Mouse (Mus musculus) hindbrain, postnatal 0 days (tissue): ENCODE measurements around the gene E130114P18Rik. TPM values are rescaled to one million over a fixed set of nuclear protein-coding genes. Genes with fewer than 3 reads are reported as not detected.
A peak's percentile ranks its signal among the peaks of the same experiment; 100 is the strongest.

ENCODE experiments used
- ATAC-seq: fragments of 200-750 bp; cut with Nextera tagmentation; 2 replicates; pipeline ENCODE4 v1.8.0; 2017; ENCODE audit warnings: mild to moderate bottlenecking, moderate TSS enrichment, moderate library complexity
- DNase-seq: peaks from one replicate; pipeline ENCODE4 v3.0.0-alpha.2; 2015; ENCODE audit warnings: low spot score
- H3K27ac ChIP-seq: fragments of 300-500 bp; sonication (generic); 2 replicates; pipeline ENCODE4 v1.5.1; 2014; ENCODE audit warnings: mild to moderate bottlenecking
- H3K27me3 ChIP-seq: fragments of 300-500 bp; sonication (generic); 2 replicates; pipeline ENCODE4 v1.6.1; 2014; ENCODE audit warnings: low read length, mixed read lengths; ENCODE audit not compliant: insufficient read depth
- H3K36me3 ChIP-seq: fragments of 300-500 bp; sonication (generic); 2 replicates; pipeline ENCODE4 v1.6.1; 2014; ENCODE audit warnings: low read length, mixed read lengths; ENCODE audit not compliant: insufficient read depth
- H3K4me1 ChIP-seq: fragments of 300-500 bp; sonication (generic); 2 replicates; pipeline ENCODE4 v1.6.1; 2014; ENCODE audit warnings: antibody characterized with exemption, low read length, mixed read lengths; ENCODE audit not compliant: insufficient read depth
- H3K4me2 ChIP-seq: fragments of 300-500 bp; sonication (generic); 2 replicates; pipeline ENCODE4 v1.6.1; 2014; ENCODE audit warnings: low read depth, mild to moderate bottlenecking, low read length, moderate library complexity, mixed read lengths
- H3K4me3 ChIP-seq: fragments of 300-500 bp; sonication (generic); 2 replicates; pipeline ENCODE4 v1.5.1; 2014; ENCODE audit warnings: low read length
- H3K9ac ChIP-seq: fragments of 300-500 bp; sonication (generic); replicated peaks from 2 replicates; pipeline ENCODE4 v1.6.1; 2014; ENCODE audit warnings: mild to moderate bottlenecking, low read length, moderate library complexity, mixed read lengths
- H3K9me3 ChIP-seq: fragments of 300-500 bp; sonication (generic); 2 replicates; pipeline ENCODE4 v1.6.1; 2016; ENCODE audit warnings: low read length, mixed read lengths
- CTCF ChIP-seq: IDR thresholded peaks from 2 replicates; pipeline ENCODE4 v1.5.1; 2016; ENCODE audit warnings: antibody characterized with exemption, control low read depth, low read depth
- WGBS: fragments of 180-500 bp; shearing (Covaris S2); extraction: QIAGEN DNeasy Blood & Tissue Kit; methylation state at CpG from one replicate; pipeline ENCODE4 v1.1.7; 2014; 5-methylcytosine and 5-hydroxymethylcytosine counted together
- polyA plus RNA-seq: library from polyadenylated mRNA; unstranded; fragments of >200 nt; fragmentation: Nextera tagmentation; extraction: Ambion mirVana; gene quantifications from 2 replicates; pipeline ENCODE4 v1.2.1, GENCODE M21; 2015
- total RNA-seq: library from RNA; depleted of rRNA; stranded (reverse); fragments of >200 nt; gene quantifications from 2 replicates; pipeline ENCODE4 v1.2.3, GENCODE M21; 2014

Gene E130114P18Rik
- total and polyA plus RNA-seq, 2 experiments from 2014 or later: 22.3 to 31.6 TPM

- no peaks in the 10 kb centered on the region for H3K9me3 ChIP-seq
- H3K4me2 ChIP-seq: no peak overlapping the region
- H3K4me3 ChIP-seq: no peak overlapping the region
- H3K36me3 ChIP-seq: no peaks in the 10 kb centered on the region
- no peak for TF ChIP-seq CTCF
- 83% methylated on average over 3 of the region's 3 CpGs for WGBS
- no peak for ATAC-seq
- H3K27me3 ChIP-seq: no peaks in the 10 kb centered on the region
- no peak for DNase-seq
- peaks cover 25% of the 10 kb centered on the region for H3K4me1 ChIP-seq
- H3K27ac ChIP-seq: no peak overlapping the region
- no peak overlapping the region for H3K9ac ChIP-seq
Measured at GRCm38 (mm10) chr4:97615031-97615430, 162.8 kb downstream of the E130114P18Rik start.

GRCm38 (mm10) chr4:97611251-97611847 lies 166.5 kb downstream of the E130114P18Rik start:
- peak; percentile 77 for ATAC-seq
- H3K9me3 ChIP-seq: no peaks in the 10 kb centered on the region
- TF ChIP-seq CTCF: no peak
- no peaks in the 10 kb centered on the region for H3K36me3 ChIP-seq
- 38% methylated on average over 11 of the region's 11 CpGs for WGBS
- H3K27me3 ChIP-seq: no peaks in the 10 kb centered on the region
- H3K4me1 ChIP-seq: peaks cover 29% of the 10 kb centered on the region
- H3K27ac ChIP-seq: peak overlapping the region; percentile 74
- peak; percentile 85 for DNase-seq
- 0 out of 2 replicates have a peak overlapping the region, but pooled peaks have one; percentile 13 for H3K9ac ChIP-seq
- peak overlapping the region; percentile 8; the same call in 1 of the 2 replicates for H3K4me2 ChIP-seq
- H3K4me3 ChIP-seq: no peak overlapping the region

GRCm38 (mm10) chr4:97609831-97610727 lies 167.8 kb downstream of the E130114P18Rik start:
- Histone ChIP-seq H3K9me3 (no peaks in the 10 kb centered on the region), H3K4me1 (peaks cover 29% of the 10 kb centered on the region), H3K27me3 (no peaks in the 10 kb centered on the region), H3K4me3 (no peak overlapping the region), H3K36me3 (no peaks in the 10 kb centered on the region), H3K9ac (no peak overlapping the region), H3K4me2 (peak overlapping the region; percentile 25), H3K27ac (peak overlapping the region; percentile 74)
- peak; percentile 76 for DNase-seq
- WGBS: 21% methylated on average over 10 of the region's 10 CpGs
- TF ChIP-seq CTCF: no peak
- ATAC-seq: peak; percentile 48; the same call in 1 of the 2 replicates

DNA sequence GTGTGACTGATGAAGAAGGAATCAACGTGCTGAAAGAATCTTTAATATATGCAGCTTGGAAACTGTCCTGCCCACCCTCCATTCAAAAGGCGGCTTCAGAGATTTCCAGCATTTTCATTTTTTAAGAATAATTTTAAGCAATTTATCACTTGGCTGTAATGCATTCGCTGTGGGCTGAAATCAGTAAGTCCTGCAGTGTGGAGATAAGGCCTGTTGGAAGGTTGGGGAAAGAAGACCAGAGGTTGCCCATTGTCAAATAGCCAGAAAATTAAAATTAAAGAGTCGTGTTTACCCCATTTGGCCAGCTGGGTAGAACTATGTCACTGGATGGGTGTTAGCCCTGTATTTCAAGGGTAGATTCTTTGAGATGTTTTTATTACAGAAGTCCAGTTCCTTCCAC lies 168.5 kb downstream of the E130114P18Rik start:
- no peaks in the 10 kb centered on the region for H3K36me3 ChIP-seq
- DNase-seq: no peak
- no peak overlapping the region for H3K4me3 ChIP-seq
- ATAC-seq: no peak
- 49% methylated on average over 4 of the region's 4 CpGs for WGBS
- no peaks in the 10 kb centered on the region for H3K27me3 ChIP-seq
- no peak for TF ChIP-seq CTCF
- peak overlapping the region; percentile 74 for H3K27ac ChIP-seq
- no peak overlapping the region for H3K4me2 ChIP-seq
- no peak overlapping the region for H3K9ac ChIP-seq
- H3K4me1 ChIP-seq: peaks cover 29% of the 10 kb centered on the region
- no peaks in the 10 kb centered on the region for H3K9me3 ChIP-seq

GRCm38 (mm10) chr4:97608728-97609127 lies 169.2 kb downstream of the E130114P18Rik start:
- peak; percentile 33; the same call in 1 of the 2 replicates for ATAC-seq
- no peak overlapping the region for H3K4me3 ChIP-seq
- no peaks in the 10 kb centered on the region for H3K27me3 ChIP-seq
- no peaks in the 10 kb centered on the region for H3K9me3 ChIP-seq
- peak; percentile 42 for DNase-seq
- no peaks in the 10 kb centered on the region for H3K36me3 ChIP-seq
- H3K4me2 ChIP-seq: no peak overlapping the region
- peaks cover 29% of the 10 kb centered on the region for H3K4me1 ChIP-seq
- H3K27ac ChIP-seq: peak overlapping the region; percentile 74
- no peak overlapping the region for H3K9ac ChIP-seq
- WGBS: 34% methylated on average over 8 of the region's 8 CpGs
- TF ChIP-seq CTCF: no peak

DNA sequence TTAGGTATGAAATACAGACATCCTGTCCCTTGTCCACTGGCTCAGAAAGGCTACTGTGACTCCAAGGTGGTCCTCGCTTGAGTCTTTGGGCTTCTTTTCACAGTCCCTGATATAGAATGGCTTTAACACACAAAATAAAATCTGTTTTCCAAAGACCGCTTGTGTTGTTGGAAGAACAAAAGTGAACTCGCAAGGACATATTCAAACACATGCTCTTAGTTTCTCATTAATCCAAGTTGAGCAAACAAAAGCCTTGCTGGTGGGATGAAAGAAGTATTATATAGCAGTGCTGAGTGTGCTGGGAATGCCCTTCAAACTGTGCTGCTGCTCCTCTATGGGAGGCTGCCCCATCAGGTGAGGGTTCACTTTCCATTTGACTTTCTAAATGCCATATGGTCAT lies 169.7 kb downstream of the E130114P18Rik start:
- 50% methylated on average over 3 of the region's 3 CpGs for WGBS
- peaks cover 29% of the 10 kb centered on the region for H3K4me1 ChIP-seq
- no peak for ATAC-seq

More for the DNA sequence above, 169.7 kb downstream of the E130114P18Rik start:
- H3K9me3 ChIP-seq: no peaks in the 10 kb centered on the region
- H3K27ac ChIP-seq: peak overlapping the region; percentile 41; the same call in 1 of the 2 replicates
- H3K4me2 ChIP-seq: no peak overlapping the region
- no peak for TF ChIP-seq CTCF
- no peaks in the 10 kb centered on the region for H3K36me3 ChIP-seq
- H3K27me3 ChIP-seq: no peaks in the 10 kb centered on the region
- H3K9ac ChIP-seq: no peak overlapping the region
- DNase-seq: no peak
- no peak overlapping the region for H3K4me3 ChIP-seq
